Mouse (Mus musculus) macrophage (primary cell): ENCODE data around the gene Nxt2. TPM values are rescaled to one million over a fixed set of nuclear protein-coding genes. Genes with fewer than 3 reads are reported as not detected.
"Not testable (repeated sequence)": the region's sequence is repeated elsewhere in the genome, so short reads cannot be mapped to it uniquely, and the experiment has no call there.

Source experiments
- H3K27ac ChIP-seq: fragments of 350-480 bp; formaldehyde crosslinking; 2 replicates; pipeline ENCODE4 v1.9.0; 2021
- H3K36me3 ChIP-seq: fragments of 350-480 bp; formaldehyde crosslinking; 2 replicates; pipeline ENCODE4 v1.9.0; 2021; ENCODE audit errors: inconsistent target
- H3K4me3 ChIP-seq: fragments of 350-480 bp; formaldehyde crosslinking; 2 replicates; pipeline ENCODE4 v1.9.0; 2021; ENCODE audit errors: inconsistent target
- H3K79me2 ChIP-seq: fragments of 350-480 bp; formaldehyde crosslinking; 2 replicates; pipeline ENCODE4 v1.9.0; 2021; ENCODE audit errors: inconsistent target
- WGBS: methylation state at CpG from one replicate; pipeline ENCODE4 v1.1.7; 2026; ENCODE audit warnings: inconsistent platforms; ENCODE audit not compliant: missing documents; 5-methylcytosine and 5-hydroxymethylcytosine counted together
- polyA plus RNA-seq: library from polyadenylated mRNA; stranded (reverse); fragments of 250-400 nt; gene quantifications from 3 replicates; pipeline ENCODE4 v1.2.4, GENCODE M21; 2018; ENCODE audit warnings: inconsistent platforms
- total RNA-seq, 78 experiments: library from RNA; depleted of rRNA; stranded (reverse); fragments of 250-400 nt; gene quantifications; 1 replicate in 9 of 78; 2 replicates in 24 of 78; 3 replicates in 43 of 78; 4 replicates in 2 of 78; pipeline ENCODE4 v1.2.4; 2018; ENCODE audit warnings: inconsistent platforms in 56 of 78

Gene Nxt2
- 1 to 10 TPM in 16 of 26 experiments, under 1 TPM in 8, not detected in 2; 0.33 to 3.7 (median 1.8) TPM for total RNA-seq (2018; cell fraction: chromatin; rRNA removed)
- total RNA-seq (2018; cell fraction: cytosol; rRNA removed): 10 to 100 TPM in 4 of 26 experiments, 1 to 10 TPM in 22; 6.2 to 11.3 (median 8.8) TPM
- 1 to 10 TPM; 1.1 to 7.7 (median 2.8) TPM for total RNA-seq (2018; cell fraction: nucleus; rRNA removed)
- polyA plus RNA-seq: 8.8 to 17.6 TPM (median 11.6 TPM) in 3 replicates

DNA sequence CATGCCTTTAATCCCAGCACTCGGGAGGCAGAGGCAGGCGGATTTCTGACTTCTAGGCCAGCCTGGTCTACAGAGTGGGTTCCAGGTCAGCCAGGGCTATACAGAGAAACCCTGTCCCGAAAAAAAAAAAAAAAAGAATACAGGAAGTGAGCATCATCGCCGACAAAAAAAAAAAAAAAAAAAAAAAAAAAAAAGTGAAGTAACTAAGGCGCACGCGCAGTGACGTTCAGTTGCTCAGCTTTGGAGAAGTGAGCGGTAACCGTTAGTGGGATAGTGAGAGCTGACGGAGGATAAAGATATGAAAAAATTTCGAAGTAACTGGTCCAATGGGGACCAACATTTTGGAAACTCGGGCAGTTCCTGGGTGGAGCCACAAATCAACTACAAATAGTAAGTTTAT is at the start of gene Nxt2:
TSS of gene Nxt2 (plus strand) at position 229 of the 400 bp plus-strand sequence.
- Histone ChIP-seq H3K79me2 (no peaks in the 10 kb centered on the region; the same call in 1 of the 2 replicates), H3K36me3 (no peaks in the 10 kb centered on the region), H3K27ac (no peak within 1 kb of the TSS), H3K4me3 (peak within 1 kb of the TSS; percentile 42)
- 75% methylated on average over 9 of the region's 14 CpGs for WGBS

DNA sequence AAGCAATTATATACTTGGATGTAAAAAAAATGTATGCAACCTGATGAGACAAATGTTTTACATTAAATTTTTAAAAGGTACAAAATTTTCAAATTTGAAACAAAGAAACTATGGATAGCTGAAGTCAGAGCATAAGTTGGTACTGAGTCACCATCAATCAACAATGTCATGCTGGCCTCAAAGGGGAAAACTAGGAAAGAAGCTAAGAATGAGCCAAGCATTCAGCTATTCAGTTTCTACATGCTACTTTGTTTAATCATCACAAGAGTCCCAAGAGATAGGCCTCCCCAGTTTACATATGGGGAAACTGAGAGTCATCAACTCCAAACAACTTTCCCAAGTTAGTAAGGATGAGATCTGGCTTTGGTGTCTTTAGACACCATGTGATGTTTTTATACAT is 49.6 kb upstream of the Nxt2 start:
- Histone ChIP-seq H3K79me2 (no peaks in the 10 kb centered on the region), H3K27ac (no peak overlapping the region), H3K4me3 (no peak overlapping the region), H3K36me3 (no peaks in the 10 kb centered on the region)

DNA sequence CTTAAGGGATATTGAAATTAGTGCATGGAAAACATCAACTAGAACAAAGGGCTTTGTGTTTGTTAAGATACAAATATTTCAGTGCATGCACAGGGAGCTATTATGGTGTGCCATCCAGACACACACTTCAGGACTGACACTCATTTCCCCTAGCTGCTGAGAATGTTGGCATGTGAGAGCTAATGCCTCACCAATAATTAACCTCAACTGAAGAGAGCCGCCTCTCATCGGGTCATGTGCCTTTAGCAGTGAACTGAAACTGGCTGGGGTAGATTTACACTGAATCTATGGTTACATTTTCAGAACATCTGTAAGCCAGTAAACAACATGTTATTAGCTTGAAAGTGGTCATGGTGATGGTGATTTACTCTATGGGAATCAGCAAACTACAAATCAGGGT is 44.5 kb upstream of the Nxt2 start:
- H3K36me3 ChIP-seq: no peaks in the 10 kb centered on the region
- no peaks in the 10 kb centered on the region for H3K79me2 ChIP-seq
- no peak overlapping the region for H3K27ac ChIP-seq
- 92% methylated on average over 2 of the region's 2 CpGs for WGBS
- no peak overlapping the region for H3K4me3 ChIP-seq

DNA sequence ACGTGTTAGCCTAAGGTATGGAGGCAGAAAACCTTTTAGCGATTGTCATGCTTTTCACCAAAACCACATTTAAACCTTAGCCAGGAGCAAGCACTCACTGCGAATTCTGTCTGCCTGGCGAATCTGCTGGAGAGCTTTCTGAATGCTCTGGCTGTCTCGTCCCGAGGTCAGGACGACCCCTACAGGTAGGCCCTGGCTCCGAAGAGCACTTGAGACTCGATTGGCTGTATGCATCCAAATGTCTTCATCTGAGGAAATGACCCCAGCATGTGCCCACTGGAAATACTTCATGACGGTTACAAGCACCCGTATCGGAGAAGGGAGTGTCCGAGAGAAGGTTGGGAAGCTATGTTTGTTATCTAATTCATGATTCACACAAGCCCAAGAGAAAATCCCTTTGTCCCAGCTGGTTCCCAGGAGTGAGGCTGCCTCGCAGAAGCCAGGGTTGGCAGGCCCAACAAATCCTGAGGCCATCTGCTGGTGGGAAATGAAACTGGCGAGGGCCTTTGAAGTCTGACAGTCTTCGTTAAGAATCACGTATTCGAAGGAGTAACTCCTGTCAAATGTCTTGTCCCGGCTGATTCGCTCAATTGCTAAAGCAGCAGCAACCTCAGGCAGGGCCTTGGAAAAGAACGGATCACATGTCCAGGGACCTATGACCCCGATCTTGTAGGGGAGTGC is 37.4 kb upstream of the Nxt2 start:
- 77% methylated on average over 22 of the region's 22 CpGs for WGBS
- no peaks in the 10 kb centered on the region for H3K79me2 ChIP-seq
- no peak overlapping the region for H3K27ac ChIP-seq

DNA sequence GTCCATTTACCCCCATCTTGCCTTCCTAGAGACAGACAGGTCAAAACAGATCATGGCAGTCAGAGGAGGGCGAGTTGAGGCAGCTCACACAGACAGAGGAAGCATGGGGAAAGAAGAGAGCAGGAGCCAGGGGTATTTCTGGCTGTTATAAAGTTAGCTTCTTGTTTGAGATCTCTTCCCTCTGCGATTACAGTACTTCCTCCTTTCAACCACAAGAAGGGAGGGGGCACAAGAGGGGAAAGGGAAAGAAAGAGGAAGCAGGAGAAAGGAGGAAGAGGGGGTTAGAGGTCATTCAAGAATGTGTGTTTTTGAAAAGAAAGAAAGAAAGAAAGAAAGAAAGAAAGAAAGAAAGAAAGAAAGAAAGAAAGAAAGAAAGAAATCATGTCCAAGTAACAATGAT is 36.2 kb upstream of the Nxt2 start:
- no peaks in the 10 kb centered on the region for H3K79me2 ChIP-seq
- H3K27ac ChIP-seq: peak overlapping the region; percentile 22; the same call in 1 of the 2 replicates
- no peaks in the 10 kb centered on the region for H3K36me3 ChIP-seq
- 8% methylated on average over 2 of the region's 2 CpGs for WGBS
- H3K4me3 ChIP-seq: no peak overlapping the region

More for the DNA sequence above, 37.4 kb upstream of the Nxt2 start:
- H3K36me3 ChIP-seq: no peaks in the 10 kb centered on the region
- no peak overlapping the region for H3K4me3 ChIP-seq

DNA sequence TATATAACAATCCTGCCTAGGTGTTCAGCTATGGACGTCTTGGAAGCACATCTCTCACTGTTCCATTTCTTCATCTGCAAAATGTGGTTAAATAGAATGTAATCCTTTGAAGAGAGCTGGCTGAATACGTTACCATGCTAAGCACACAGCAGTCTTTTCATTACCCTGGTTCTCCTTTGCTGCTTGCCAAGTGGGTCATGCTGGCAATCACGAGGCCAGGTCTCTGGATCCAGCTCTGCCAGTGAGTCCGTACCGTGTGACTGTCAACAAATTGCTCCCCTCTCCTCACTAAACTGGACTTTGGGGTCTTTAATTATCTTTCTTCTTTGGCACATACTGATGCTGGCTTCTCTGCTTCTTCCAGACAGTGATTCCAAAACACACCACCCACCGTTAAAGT is 32.1 kb upstream of the Nxt2 start:
- H3K4me3 ChIP-seq: no peak overlapping the region
- H3K36me3 ChIP-seq: no peaks in the 10 kb centered on the region
- no peak overlapping the region for H3K27ac ChIP-seq
- no peaks in the 10 kb centered on the region for H3K79me2 ChIP-seq
- WGBS: 83% methylated on average over 6 of the region's 6 CpGs

DNA sequence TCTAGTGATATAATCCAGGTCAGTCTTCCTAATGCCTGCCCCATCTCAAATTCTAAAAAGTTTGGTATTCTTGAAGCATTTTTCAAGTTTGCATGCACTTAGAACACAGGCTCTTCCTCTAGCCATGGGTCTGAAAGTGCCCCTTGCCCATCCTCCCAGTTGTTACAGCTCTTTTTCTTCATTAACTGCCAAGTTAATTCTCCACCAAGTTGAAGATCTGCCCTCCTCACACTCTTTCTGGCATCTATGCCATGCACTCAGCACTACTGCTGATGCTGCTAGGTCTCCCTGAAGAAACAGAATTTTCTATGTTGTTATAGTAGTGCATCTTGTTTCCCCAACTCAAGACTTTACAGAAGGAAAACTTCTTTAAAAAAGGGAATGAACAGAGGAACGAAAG is 31.0 kb upstream of the Nxt2 start:
- no peak overlapping the region for H3K27ac ChIP-seq
- 82% methylated on average over 1 of the region's 1 CpGs for WGBS
- no peak overlapping the region for H3K4me3 ChIP-seq
- H3K79me2 ChIP-seq: no peaks in the 10 kb centered on the region
- no peaks in the 10 kb centered on the region for H3K36me3 ChIP-seq

DNA sequence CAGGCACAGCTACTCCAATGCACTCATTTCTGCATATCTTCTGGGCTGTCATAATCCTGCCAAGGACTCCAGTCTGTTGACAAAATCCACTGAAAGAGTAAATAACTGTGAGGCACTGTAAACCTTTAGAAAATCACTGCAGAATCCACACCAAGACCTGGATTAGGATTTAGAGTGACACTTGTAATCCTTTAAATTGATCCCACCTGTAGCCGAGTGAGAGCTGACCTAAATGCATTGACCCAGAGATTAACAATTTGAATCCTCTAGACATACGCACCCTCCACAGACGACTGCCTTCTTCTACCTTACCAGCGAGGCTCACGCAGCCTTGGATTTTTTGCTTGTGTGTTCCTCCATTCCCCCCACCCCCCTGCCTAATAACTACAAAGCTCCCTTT is 29.7 kb upstream of the Nxt2 start, which contains the start of gene Gucy2f:
TSS of gene Gucy2f (minus strand) at position 101 of the 400 bp plus-strand sequence.
- Histone ChIP-seq H3K36me3 (no peaks in the 10 kb centered on the region), H3K79me2 (no peaks in the 10 kb centered on the region), H3K4me3 (no peak within 1 kb of the TSS), H3K27ac (no peak within 1 kb of the TSS)
- whole genome bisulfite sequencing: 88% methylated on average over 5 of the region's 5 CpGs

DNA sequence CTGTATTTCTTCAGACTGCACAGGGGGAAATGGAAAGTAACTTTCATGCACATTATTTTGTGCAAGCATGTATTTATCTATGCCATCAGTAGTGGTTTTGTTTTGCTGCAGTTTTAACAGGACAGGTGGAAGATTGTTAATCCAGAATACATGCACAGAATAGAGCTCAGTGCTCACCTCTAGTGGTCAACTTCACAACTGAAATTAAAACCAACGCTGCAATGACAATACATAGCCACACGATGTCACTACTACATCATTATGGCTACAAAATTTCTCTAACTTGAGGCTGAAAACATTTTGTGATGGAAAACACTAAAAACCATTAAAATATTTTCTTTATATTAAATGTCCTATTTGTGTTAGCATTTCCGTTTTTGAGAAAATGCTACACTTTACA is 26.3 kb upstream of the Nxt2 start:
- H3K4me3 ChIP-seq: no peak overlapping the region
- 7% methylated on average over 3 of the region's 3 CpGs for WGBS
- H3K79me2 ChIP-seq: no peaks in the 10 kb centered on the region
- H3K36me3 ChIP-seq: no peaks in the 10 kb centered on the region
- no peak overlapping the region for H3K27ac ChIP-seq

DNA sequence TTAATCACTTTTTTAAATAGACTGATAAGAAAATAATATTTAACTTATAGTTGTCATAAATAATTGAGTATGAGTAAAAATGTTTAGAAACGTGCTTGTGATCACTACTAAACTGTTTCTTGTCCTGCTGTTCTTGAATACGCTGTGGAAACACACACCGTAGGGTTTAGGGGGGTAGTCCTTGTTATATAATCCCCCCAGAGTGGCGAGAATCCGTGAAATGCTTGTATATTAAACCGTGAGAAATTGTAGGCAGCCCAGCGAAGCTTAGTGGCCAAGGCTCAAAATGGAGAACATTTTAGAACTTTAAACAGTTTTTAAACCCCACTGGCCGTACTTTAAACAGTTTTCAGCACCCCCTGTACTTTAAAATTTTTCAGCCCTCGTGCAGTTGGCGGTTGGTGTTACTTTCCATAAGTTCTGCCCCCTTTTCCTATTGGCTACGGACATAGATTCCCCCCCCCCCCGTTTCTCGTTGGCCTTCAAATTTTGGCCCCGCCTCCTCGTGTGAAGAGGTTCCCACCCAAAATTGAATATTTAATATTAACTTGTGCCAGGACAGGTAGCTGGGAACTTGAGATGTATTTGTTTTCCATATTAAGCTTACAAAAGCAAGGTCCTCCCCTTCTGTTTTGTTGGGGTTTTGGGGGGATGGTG is 956 bp downstream of the Nxt2 start:
- Histone ChIP-seq H3K4me3 (peak overlapping the region; percentile 42), H3K36me3 (no peaks in the 10 kb centered on the region), H3K27ac (peak overlapping the region; percentile 38), H3K79me2 (no peaks in the 10 kb centered on the region; the same call in 1 of the 2 replicates)
- 24% methylated on average over 12 of the region's 15 CpGs for WGBS

DNA sequence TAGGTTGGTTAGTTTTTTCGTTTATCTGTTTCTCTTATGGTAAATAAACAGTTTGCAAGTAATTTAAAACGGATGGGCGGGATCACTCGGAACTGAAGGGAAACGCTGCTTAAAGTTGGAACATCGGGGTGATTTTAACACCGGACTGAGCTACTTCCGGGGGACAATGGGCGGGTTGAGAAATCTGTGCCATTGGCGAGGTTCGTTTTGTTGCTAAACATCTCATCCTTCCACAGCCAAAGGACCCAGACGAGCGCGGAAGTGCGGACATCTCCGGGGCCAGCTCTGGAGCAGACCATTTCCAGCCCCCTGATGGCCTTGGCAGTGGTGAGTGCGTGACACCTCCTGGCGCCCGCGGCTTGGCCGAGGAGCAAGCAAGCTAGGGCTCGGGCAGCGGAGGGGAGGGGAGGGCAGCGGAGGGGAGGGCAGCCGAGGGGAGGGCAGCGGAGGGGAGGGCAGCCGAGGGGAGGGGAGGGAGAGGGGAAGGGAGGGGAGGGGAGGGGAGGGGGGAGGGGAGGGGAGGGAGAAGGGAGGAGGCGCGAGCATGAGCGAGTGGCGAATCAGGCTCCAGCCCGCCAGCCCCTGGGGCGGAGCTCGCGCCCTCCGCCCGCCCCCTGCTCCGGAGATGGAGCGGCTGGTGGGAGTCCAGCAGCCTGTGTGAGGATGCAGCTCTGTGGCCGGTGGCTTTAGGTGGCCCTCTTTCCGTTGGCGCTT is 1.6 kb downstream of the Nxt2 start:
- Histone ChIP-seq H3K27ac (peak overlapping the region; percentile 38), H3K36me3 (no peaks in the 10 kb centered on the region), H3K79me2 (no peaks in the 10 kb centered on the region; the same call in 1 of the 2 replicates), H3K4me3 (peak overlapping the region; percentile 42)
- WGBS: 19% methylated on average over 9 of the region's 42 CpGs

DNA sequence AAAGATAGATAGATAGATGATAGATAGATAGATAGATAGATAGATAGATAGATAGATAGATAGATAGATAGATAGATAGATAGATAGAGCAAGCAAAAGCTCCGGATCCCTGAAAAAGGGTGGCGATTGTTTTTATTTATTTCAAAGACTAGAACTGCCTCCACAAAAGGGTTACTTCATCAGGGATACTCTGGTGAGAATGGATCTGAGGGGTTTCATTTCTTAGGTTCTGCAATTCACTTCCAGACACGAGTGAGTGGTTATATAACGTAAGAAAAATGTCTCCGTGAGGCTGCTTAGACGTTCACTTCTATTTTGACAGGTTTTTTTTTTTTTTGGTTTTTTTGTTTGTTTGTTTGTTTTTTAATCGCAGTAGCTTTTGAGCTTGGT is 2.2 kb downstream of the Nxt2 start:
- 36% methylated on average over 7 of the region's 7 CpGs for WGBS
- Histone ChIP-seq H3K4me3 (peak overlapping the region; percentile 31), H3K36me3 (no peaks in the 10 kb centered on the region), H3K79me2 (no peaks in the 10 kb centered on the region; the same call in 1 of the 2 replicates), H3K27ac (no peak overlapping the region)

DNA sequence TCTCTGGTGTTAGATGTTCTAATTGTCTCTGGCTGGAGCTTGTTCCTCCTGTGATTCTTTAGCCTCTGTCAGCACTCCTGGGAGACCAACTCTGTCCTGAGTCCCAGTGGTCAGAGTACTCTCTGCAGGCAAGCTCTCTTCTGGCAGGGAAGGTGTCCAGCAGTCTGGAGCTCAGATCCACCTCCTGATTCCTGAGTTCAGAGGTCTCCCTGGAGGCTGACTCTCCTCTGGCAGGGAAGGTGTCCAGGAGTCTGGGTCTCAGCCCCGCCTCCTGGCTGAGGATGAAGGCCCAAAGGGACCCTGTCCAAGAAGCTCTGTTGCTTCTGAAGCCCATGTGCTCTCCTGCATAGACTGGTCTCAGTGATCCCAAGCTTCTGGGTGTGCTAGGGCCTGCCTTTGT is 9.6 kb downstream of the Nxt2 start:
- 100% methylated on average over 1 of the region's 1 CpGs for WGBS

DNA sequence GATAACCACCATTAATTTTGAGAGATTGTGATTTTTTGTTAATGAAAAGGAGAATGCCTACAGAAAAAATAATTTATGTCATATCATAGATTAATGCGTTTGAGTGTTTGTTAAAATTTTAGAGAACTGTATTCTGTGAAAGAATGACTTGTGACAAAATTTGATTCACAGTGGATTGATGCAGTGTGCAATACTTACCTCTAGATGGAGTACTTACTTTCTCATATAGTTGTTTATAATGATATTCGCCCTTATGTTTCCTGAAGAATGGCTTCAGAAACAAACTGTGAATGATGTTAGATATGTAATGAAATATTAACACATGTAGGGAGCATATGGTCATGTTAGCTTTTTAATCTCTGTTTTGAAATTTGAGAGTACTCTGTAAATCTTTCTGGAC is 10.5 kb downstream of the Nxt2 start:
- H3K27ac ChIP-seq: no peak overlapping the region
- no peaks in the 10 kb centered on the region for H3K79me2 ChIP-seq
- WGBS: 71% methylated on average over 2 of the region's 2 CpGs

More for the DNA sequence above, 9.6 kb downstream of the Nxt2 start:
- not testable (repeated sequence) for H3K36me3 ChIP-seq, H3K79me2 ChIP-seq, H3K27ac ChIP-seq, H3K4me3 ChIP-seq

More for the DNA sequence above, 10.5 kb downstream of the Nxt2 start:
- no peak overlapping the region for H3K4me3 ChIP-seq
- no peaks in the 10 kb centered on the region for H3K36me3 ChIP-seq
